Mouse (Mus musculus): ENCODE measurements around the gene Pelp1.
"Not testable (repeated sequence)": the region's sequence is repeated elsewhere in the genome, so short reads cannot be mapped to it uniquely, and the experiment has no call there.

Gene Pelp1

GRCm38 (mm10) chr11:70409594-70410296, at the start of gene Pelp1:
Pelp1 (minus strand) TSS chr11:70410031.
- peak; percentile 95 for DNase-seq

- no peak for DNase-seq
Measured at GRCm38 (mm10) chr11:70458688-70459600, 49.1 kb upstream of the Pelp1 start, which contains the start of gene Zmynd15. Zmynd15 (plus strand) TSS chr11:70459433.

- DNase-seq, result no peak
Measured at GRCm38 (mm10) chr11:70453261-70454044, 43.6 kb upstream of the Pelp1 start.

- DNase-seq, result peak; percentile 99
Measured at GRCm38 (mm10) chr11:70451797-70452498, 42.1 kb upstream of the Pelp1 start, which contains the start of gene Med11. Med11 (plus strand) TSS chr11:70451919.

- no peak for DNase-seq
Measured at GRCm38 (mm10) chr11:70450926-70451325, 41.1 kb upstream of the Pelp1 start.

GRCm38 (mm10) chr11:70447373-70447772, 37.5 kb upstream of the Pelp1 start:
- no peak for DNase-seq

GRCm38 (mm10) chr11:70446756-70447155, 36.9 kb upstream of the Pelp1 start:
- no peak for DNase-seq

- DNase-seq, result no peak
Measured at GRCm38 (mm10) chr11:70444667-70445066, 34.8 kb upstream of the Pelp1 start.

GRCm38 (mm10) chr11:70443964-70444363, 34.1 kb upstream of the Pelp1 start:
- DNase-seq, result no peak

- DNase-seq, result no peak
Measured at GRCm38 (mm10) chr11:70441882-70442281, 32.1 kb upstream of the Pelp1 start.

- DNase-seq, result no peak
Measured at GRCm38 (mm10) chr11:70440637-70441036, 30.8 kb upstream of the Pelp1 start.

- no peak for DNase-seq
Measured at GRCm38 (mm10) chr11:70438728-70439374, 29.0 kb upstream of the Pelp1 start.

GRCm38 (mm10) chr11:70437426-70437825, 27.6 kb upstream of the Pelp1 start:
- DNase-seq, result no peak

- DNase-seq, result no peak
Measured at GRCm38 (mm10) chr11:70435476-70435875, 25.6 kb upstream of the Pelp1 start.

GRCm38 (mm10) chr11:70433951-70434350, 24.1 kb upstream of the Pelp1 start:
- no peak for DNase-seq

GRCm38 (mm10) chr11:70433569-70433943, 23.7 kb upstream of the Pelp1 start:
- peak; percentile 24 for DNase-seq

GRCm38 (mm10) chr11:70432895-70433568, 23.2 kb upstream of the Pelp1 start:
- no peak for DNase-seq

GRCm38 (mm10) chr11:70432048-70432894, 22.4 kb upstream of the Pelp1 start, which contains the start of gene Arrb2:
Arrb2 (plus strand) TSS chr11:70432635.
- DNase-seq, result peak; percentile 99

- no peak for DNase-seq
Measured at GRCm38 (mm10) chr11:70431574-70431973, 21.7 kb upstream of the Pelp1 start.

- DNase-seq, result not testable (repeated sequence)
Measured at GRCm38 (mm10) chr11:70426598-70426997, 16.8 kb upstream of the Pelp1 start.
